Mouse (Mus musculus) MEL (cell line): ENCODE data around the gene Fnbp1. TPM values are rescaled to one million over a fixed set of nuclear protein-coding genes. Genes with fewer than 3 reads are reported as not detected.

Experiments
- DNase-seq: peaks from one replicate; pipeline ENCODE4 v3.0.0; 2011; ENCODE audit warnings: low read depth, low spot score
- H3K27ac ChIP-seq: 2 replicates; pipeline ENCODE4 v1.5.1; 2012; ENCODE audit warnings: low read depth, mild to moderate bottlenecking, control low read depth, low read length, moderate library complexity; ENCODE audit not compliant: control insufficient read depth
- H3K27me3 ChIP-seq, 2 experiments: fragments of 150-350 bp in 1 of 2; sonication (generic) in 1 of 2; 2 replicates each; pipeline ENCODE4 v1.6.1; 2012; ENCODE audit warnings: low read length in 2 of 2, mild to moderate bottlenecking in 2 of 2, improper control_type of control experiment in 1 of 2, moderate library complexity in 1 of 2; ENCODE audit not compliant: insufficient read depth in 2 of 2, control insufficient read depth in 1 of 2
- H3K36me3 ChIP-seq, 2 experiments: 2 replicates each; pipeline ENCODE4 v1.6.1; 2012 to 2014; ENCODE audit warnings: low read length in 2 of 2, improper control_type of control experiment in 1 of 2, inconsistent platforms in 1 of 2, mild to moderate bottlenecking in 1 of 2; ENCODE audit not compliant: insufficient read depth in 2 of 2, control insufficient read depth in 1 of 2
- H3K4me1 ChIP-seq, 2 experiments: fragments of 150-350 bp in 1 of 2; sonication (generic) in 1 of 2; 2 replicates each; pipeline ENCODE4 v1.6.1; 2012; ENCODE audit warnings: low read length in 2 of 2, improper control_type of control experiment in 1 of 2, mild to moderate bottlenecking in 1 of 2; ENCODE audit not compliant: insufficient read depth in 2 of 2, control insufficient read depth in 1 of 2
- H3K4me3 ChIP-seq, 2 experiments: fragments of 150-350 bp in 1 of 2; sonication (generic) in 1 of 2; 2 replicates each; pipeline ENCODE4 v1.5.1; 2012; ENCODE audit warnings: low read depth in 2 of 2, low read length in 2 of 2, mild to moderate bottlenecking in 2 of 2, moderate library complexity in 2 of 2, control low read depth in 1 of 2, improper control_type of control experiment in 1 of 2; ENCODE audit not compliant: control insufficient read depth in 1 of 2, insufficient read depth in 1 of 2
- H3K79me2 ChIP-seq: 2 replicates; pipeline ENCODE4 v1.6.1; 2012; ENCODE audit warnings: mild to moderate bottlenecking, low read length, moderate library complexity; ENCODE audit not compliant: control insufficient read depth, poor library complexity, insufficient read depth
- H3K9ac ChIP-seq: 2 replicates; pipeline ENCODE4 v1.6.1; 2012; ENCODE audit warnings: low read depth, mild to moderate bottlenecking, control low read depth, low read length, moderate library complexity; ENCODE audit not compliant: control insufficient read depth, poor library complexity, severe bottlenecking
- H3K9me3 ChIP-seq: fragments of 150-350 bp; sonication (generic); replicated peaks from 2 replicates; pipeline ENCODE4 v1.6.1; 2012; ENCODE audit warnings: mild to moderate bottlenecking, low read length, improper control_type of control experiment, moderate library complexity; ENCODE audit not compliant: insufficient read depth
- BHLHE40 ChIP-seq: IDR thresholded peaks from 2 replicates; pipeline ENCODE4 v1.6.1; 2012; ENCODE audit warnings: low read depth, mild to moderate bottlenecking, inconsistent platforms, low read length, improper control_type of control experiment, borderline replicate concordance
- CHD1 ChIP-seq: IDR thresholded peaks from 2 replicates; pipeline ENCODE4 v1.6.1; 2012; ENCODE audit warnings: low read depth, mild to moderate bottlenecking, inconsistent platforms, low read length, improper control_type of control experiment
- E2F4 ChIP-seq: IDR thresholded peaks from 2 replicates; pipeline ENCODE4 v1.6.1; 2011; ENCODE audit warnings: low read depth, low read length, improper control_type of control experiment, borderline replicate concordance
- ELF1 ChIP-seq: IDR thresholded peaks from 2 replicates; pipeline ENCODE4 v1.6.1; 2014; ENCODE audit warnings: low read depth, mild to moderate bottlenecking, inconsistent platforms, low read length, improper control_type of control experiment, moderate library complexity
- GABPA ChIP-seq: IDR thresholded peaks from 2 replicates; pipeline ENCODE4 v1.6.1; 2012; ENCODE audit warnings: low read depth, mild to moderate bottlenecking, inconsistent platforms, low read length, improper control_type of control experiment, moderate library complexity
- GATA1 ChIP-seq: IDR thresholded peaks from 2 replicates; pipeline ENCODE4 v1.6.1; 2011; ENCODE audit warnings: low read depth, low read length, improper control_type of control experiment
- HCFC1 ChIP-seq: IDR thresholded peaks from 2 replicates; pipeline ENCODE4 v1.6.1; 2012; ENCODE audit warnings: low read depth, mild to moderate bottlenecking, inconsistent platforms, low read length, improper control_type of control experiment, moderate library complexity
- JUND ChIP-seq: IDR thresholded peaks from 2 replicates; pipeline ENCODE4 v1.6.1; 2011; ENCODE audit warnings: low read depth, mild to moderate bottlenecking, improper control_type of control experiment, low read length
- KAT2A ChIP-seq: conservative IDR thresholded peaks from 2 replicates; pipeline ENCODE4 v1.6.1; 2012; ENCODE audit warnings: low read depth, low read length, improper control_type of control experiment, inconsistent platforms
- MAFK ChIP-seq: IDR thresholded peaks from 2 replicates; pipeline ENCODE4 v1.6.1; 2011; ENCODE audit warnings: low read depth, mild to moderate bottlenecking, low read length, improper control_type of control experiment, borderline replicate concordance
- MAZ ChIP-seq: IDR thresholded peaks from 2 replicates; pipeline ENCODE4 v1.6.1; 2012; ENCODE audit warnings: low read depth, mild to moderate bottlenecking, inconsistent platforms, low read length, improper control_type of control experiment
- MEF2A ChIP-seq: IDR thresholded peaks from 2 replicates; pipeline ENCODE4 v1.6.1; 2014; ENCODE audit warnings: low read depth, mild to moderate bottlenecking, inconsistent platforms, low read length, improper control_type of control experiment; ENCODE audit not compliant: poor library complexity, insufficient replicate concordance, severe bottlenecking; ENCODE audit errors: extremely low read depth
- MXI1 ChIP-seq: IDR thresholded peaks from 2 replicates; pipeline ENCODE4 v1.6.1; 2011; ENCODE audit warnings: mild to moderate bottlenecking, low read depth, low read length, improper control_type of control experiment
- MYB ChIP-seq: IDR thresholded peaks from 2 replicates; pipeline ENCODE4 v1.6.1; 2011; ENCODE audit warnings: mild to moderate bottlenecking, low read depth, low read length, improper control_type of control experiment
- NELFE ChIP-seq: IDR thresholded peaks from 2 replicates; pipeline ENCODE4 v1.6.1; 2011; ENCODE audit warnings: low read depth, low read length, improper control_type of control experiment
- POLR2A ChIP-seq, 2 experiments: IDR thresholded peaks; 2 replicates each; pipeline ENCODE4 v1.6.1; 2011 to 2012; ENCODE audit warnings: low read length in 2 of 2, mild to moderate bottlenecking in 2 of 2, control low read depth in 1 of 2, improper control_type of control experiment in 1 of 2, low read depth in 1 of 2, moderate library complexity in 1 of 2; ENCODE audit not compliant: control insufficient read depth in 1 of 2, insufficient read depth in 1 of 2, poor library complexity in 1 of 2
- POLR2AphosphoS2 ChIP-seq: IDR thresholded peaks from 2 replicates; pipeline ENCODE4 v1.6.1; 2011; ENCODE audit warnings: low read length, improper control_type of control experiment
- RAD21 ChIP-seq: IDR thresholded peaks from 2 replicates; pipeline ENCODE4 v1.6.1; 2011; ENCODE audit warnings: mild to moderate bottlenecking, low read depth, low read length, improper control_type of control experiment
- RCOR1 ChIP-seq: IDR thresholded peaks from 2 replicates; pipeline ENCODE4 v1.6.1; 2012; ENCODE audit warnings: low read depth, mild to moderate bottlenecking, inconsistent platforms, low read length, improper control_type of control experiment
- SIN3A ChIP-seq: IDR thresholded peaks from 2 replicates; pipeline ENCODE4 v1.6.1; 2012; ENCODE audit warnings: low read length, improper control_type of control experiment, inconsistent platforms
- SMC3 ChIP-seq: IDR thresholded peaks from 2 replicates; pipeline ENCODE4 v1.6.1; 2011; ENCODE audit warnings: low read depth, low read length, improper control_type of control experiment
- TAL1 ChIP-seq: IDR thresholded peaks from 2 replicates; pipeline ENCODE4 v1.6.1; 2012; ENCODE audit warnings: mild to moderate bottlenecking, inconsistent platforms, low read length, moderate library complexity, mixed read lengths
- TBP ChIP-seq: IDR thresholded peaks from 2 replicates; pipeline ENCODE4 v1.8.0; 2011; ENCODE audit warnings: low read depth, low read length, improper control_type of control experiment
- USF1 ChIP-seq: IDR thresholded peaks from 2 replicates; pipeline ENCODE4 v1.6.1; 2014; ENCODE audit warnings: low read depth, mild to moderate bottlenecking, inconsistent platforms, low read length, improper control_type of control experiment, moderate library complexity
- USF2 ChIP-seq, 2 experiments: IDR thresholded peaks; 2 replicates each; pipeline ENCODE4 v1.6.1; 2011 to 2012; ENCODE audit warnings: improper control_type of control experiment in 2 of 2, low read length in 2 of 2, borderline replicate concordance in 1 of 2, inconsistent platforms in 1 of 2, low read depth in 1 of 2, mild to moderate bottlenecking in 1 of 2; ENCODE audit not compliant: insufficient read depth in 1 of 2
- ZC3H11A ChIP-seq: IDR thresholded peaks from 2 replicates; pipeline ENCODE4 v1.6.1; 2012; ENCODE audit warnings: low read depth, mild to moderate bottlenecking, inconsistent platforms, low read length, improper control_type of control experiment
- ZKSCAN1 ChIP-seq: IDR thresholded peaks from 2 replicates; pipeline ENCODE4 v1.6.1; 2012; ENCODE audit warnings: low read depth, mild to moderate bottlenecking, inconsistent platforms, low read length, improper control_type of control experiment, moderate library complexity
- ZMIZ1 ChIP-seq: IDR thresholded peaks from 2 replicates; pipeline ENCODE4 v1.6.1; 2012; ENCODE audit warnings: low read depth, mild to moderate bottlenecking, inconsistent platforms, low read length, improper control_type of control experiment, moderate library complexity
- polyA plus RNA-seq, 2 experiments: library from polyadenylated mRNA; stranded (reverse) in 1 of 2; unstranded in 1 of 2; fragments of >175 nt in 1 of 2; fragments of >200 nt in 1 of 2; gene quantifications; 2 replicates each; pipeline versions ENCODE4 v1.2.1 to v1.2.4; 2012; ENCODE audit warnings: low replicate concordance in 2 of 2, low read depth in 1 of 2; ENCODE audit not compliant: insufficient read length in 2 of 2, insufficient read depth in 1 of 2, missing spikeins in 1 of 2
- total RNA-seq: library from RNA; depleted of rRNA; stranded (reverse); fragments of 300-350 nt; gene quantifications from 2 replicates; pipeline ENCODE4 v1.2.3, GENCODE M21; 2012

The Fnbp1 gene
- total and polyA plus RNA-seq, 3 experiments = 3.4 to 17.5 TPM; not detected in 1

DNA sequence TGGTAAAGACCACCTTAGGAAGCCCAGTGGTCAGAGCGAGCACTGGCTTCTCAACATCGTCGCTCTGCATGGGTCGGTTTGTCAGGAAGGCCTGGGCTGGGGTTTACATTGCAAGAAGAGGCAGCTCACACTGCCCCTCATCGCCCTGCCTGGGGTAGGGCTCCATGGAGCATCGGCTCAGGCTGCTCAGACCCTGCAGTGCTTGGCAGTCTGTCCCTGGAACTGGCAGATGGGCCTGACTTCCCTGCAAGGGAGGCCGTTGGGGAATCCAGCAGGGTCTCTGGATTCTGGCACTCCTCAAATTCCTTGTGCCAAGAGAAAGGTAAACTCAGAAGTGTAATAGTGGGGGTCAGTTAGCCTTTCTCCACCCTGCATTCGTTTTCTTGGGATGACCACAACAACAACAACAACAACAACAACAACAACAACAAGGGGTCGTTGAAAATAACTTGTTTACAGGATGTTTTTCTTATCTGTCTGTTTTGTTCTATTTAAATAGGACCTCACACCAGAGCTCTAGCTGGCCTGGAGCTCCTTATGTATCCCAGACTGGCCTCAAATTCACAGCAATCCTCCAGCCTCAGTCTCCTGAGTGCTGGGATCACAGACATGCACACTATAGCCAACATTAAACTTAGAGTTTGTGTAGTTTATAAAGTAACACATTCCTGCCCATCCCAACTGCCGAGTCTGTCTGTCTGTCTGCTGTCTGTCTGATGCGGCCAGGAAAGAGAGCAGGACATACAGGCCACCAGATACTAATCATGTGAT lies 75.6 kb downstream of the Fnbp1 start:
- no peak for DNase-seq
- Histone ChIP-seq H3K9ac (no peak overlapping the region), H3K4me3 (no peak overlapping the region), H3K36me3 (peaks cover 0 to 13% of the 10 kb centered on the region in 2 experiments; a peak in 2 of 4 replicates), H3K27me3 (no peaks in the 10 kb centered on the region), H3K79me2 (no peaks in the 10 kb centered on the region), H3K27ac (no peak overlapping the region), H3K4me1 (peaks cover 0 to 19% of the 10 kb centered on the region in 2 experiments), H3K9me3 (no peaks in the 10 kb centered on the region)
- TF ChIP-seq ZC3H11A = no peak

DNA sequence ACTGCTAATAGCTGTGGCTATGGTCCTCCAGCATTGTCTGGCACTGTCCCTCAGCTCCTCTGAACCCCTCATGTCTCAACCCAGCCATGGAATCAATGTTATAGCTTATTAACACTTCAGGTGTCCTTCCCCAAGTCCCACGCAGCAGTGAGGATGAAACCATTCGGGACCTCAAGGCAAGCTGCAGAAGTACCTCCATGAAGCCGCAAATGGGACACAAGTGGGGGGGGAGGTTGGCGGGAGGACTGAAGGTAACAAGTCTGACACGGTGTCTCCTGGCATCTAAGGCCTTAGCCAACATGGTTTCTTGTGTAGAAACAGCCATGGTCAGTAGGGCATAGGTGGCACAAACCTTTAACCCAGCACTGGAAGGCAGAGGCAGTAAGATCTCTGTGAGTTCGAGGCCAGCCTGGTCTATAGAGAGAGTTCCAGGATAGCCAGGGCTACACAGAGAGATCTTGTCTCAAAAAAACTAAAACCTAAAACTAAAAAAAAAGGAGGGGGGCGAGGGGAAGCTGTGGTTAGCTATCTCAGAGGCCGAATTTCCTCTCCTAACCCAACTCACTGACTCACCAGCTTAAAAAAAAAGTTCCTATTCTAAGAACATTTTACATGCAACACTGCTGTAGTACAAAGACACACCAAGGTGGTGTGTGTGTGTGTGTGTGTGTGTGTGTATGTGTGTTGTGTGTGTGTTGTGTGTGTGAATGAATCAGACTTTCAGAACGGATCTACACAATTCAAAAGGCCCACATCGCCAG lies 79.8 kb downstream of the Fnbp1 start:
- H3K79me2 ChIP-seq = no peaks in the 10 kb centered on the region; the same call in 1 of the 2 replicates
- peak overlapping the region; percentile 73 for H3K9ac ChIP-seq
- H3K4me3 ChIP-seq = peak overlapping the region; percentile 14 to 49
- H3K27ac ChIP-seq = peak overlapping the region; percentile 96
- H3K9me3 ChIP-seq = no peaks in the 10 kb centered on the region
- peaks cover 0 to 15% of the 10 kb centered on the region in 2 experiments; a peak in 2 of 4 replicates for H3K36me3 ChIP-seq
- DNase-seq = peak; percentile 93
- no peaks in the 10 kb centered on the region for H3K27me3 ChIP-seq
- H3K4me1 ChIP-seq = peaks cover 0 to 24% of the 10 kb centered on the region in 2 experiments
- peak; percentile 63; the same call in 1 of the 2 replicates for TF ChIP-seq MXI1
- no peak; the same call in 1 of the 2 replicates for TF ChIP-seq TBP
- TF ChIP-seq MAZ = peak; percentile 97
- peak; percentile 63; the same call in 1 of the 2 replicates for TF ChIP-seq BHLHE40
- TF ChIP-seq SMC3 = no peak
- peak; percentile 93 for TF ChIP-seq GATA1
- no peak for TF ChIP-seq USF1
- TF ChIP-seq RAD21 = no peak
- TF ChIP-seq E2F4 = no peak
- TF ChIP-seq JUND = peak; percentile 94
- peak; percentile 51; the same call in 1 of the 2 replicates for TF ChIP-seq MYB
- peak; percentile 67; the same call in 1 of the 2 replicates for TF ChIP-seq MAFK
- TF ChIP-seq ZMIZ1 = no peak; the same call in none of the 2 replicates
- peak; percentile 84 for TF ChIP-seq SIN3A
- no peak for TF ChIP-seq CHD1
- TF ChIP-seq RCOR1 = peak; percentile 96
- no peak for TF ChIP-seq KAT2A
- peak in 1 of 2 experiments; percentile 24; a peak in 1 of 4 replicates for TF ChIP-seq POLR2A (IDR thresholded peaks at IDR 0.05; ENCODE audit: control insufficient read depth in 1 of 2, insufficient read depth in 1 of 2, low read depth in 1 of 2, low read length in 2 of 2, poor library complexity in 1 of 2)
- no peak for TF ChIP-seq GABPA
- no peak; the same call in 1 of the 2 replicates for TF ChIP-seq ZKSCAN1
- 0 out of 2 replicates have a peak, but pooled peaks have one; percentile 21 for TF ChIP-seq MEF2A
- no peak for TF ChIP-seq ELF1
- no peak for TF ChIP-seq USF2 (IDR thresholded peaks at IDR 0.05; ENCODE audit: borderline replicate concordance in 1 of 2, insufficient read depth in 1 of 2, low read depth in 1 of 2, low read length in 2 of 2)
- no peak for TF ChIP-seq POLR2AphosphoS2
- no peak; the same call in 1 of the 2 replicates for TF ChIP-seq NELFE
- peak; percentile 76 for TF ChIP-seq TAL1
- TF ChIP-seq HCFC1 = no peak; the same call in 1 of the 2 replicates
